Mouse (Mus musculus) splenic B cell, adult 2 months (primary cell): Measurements from ENCODE around the gene Cacnb4.

Experiments used
- DNase-seq: peaks from one replicate; pipeline ENCODE4 v3.0.0-alpha.2; 2011; ENCODE audit warnings: low read depth, low spot score
- H3K27me3 ChIP-seq: 2 replicates; pipeline ENCODE4 v1.6.1; 2012; ENCODE audit warnings: mild to moderate bottlenecking, low read length, moderate library complexity, mixed read lengths; ENCODE audit not compliant: control insufficient read depth, poor library complexity, insufficient read depth, severe bottlenecking
- H3K36me3 ChIP-seq: 2 replicates; pipeline ENCODE4 v1.6.1; 2012; ENCODE audit warnings: mild to moderate bottlenecking, low read length, moderate library complexity, mixed read lengths; ENCODE audit not compliant: control insufficient read depth, poor library complexity, insufficient read depth, severe bottlenecking

Cacnb4 gene

DNA sequence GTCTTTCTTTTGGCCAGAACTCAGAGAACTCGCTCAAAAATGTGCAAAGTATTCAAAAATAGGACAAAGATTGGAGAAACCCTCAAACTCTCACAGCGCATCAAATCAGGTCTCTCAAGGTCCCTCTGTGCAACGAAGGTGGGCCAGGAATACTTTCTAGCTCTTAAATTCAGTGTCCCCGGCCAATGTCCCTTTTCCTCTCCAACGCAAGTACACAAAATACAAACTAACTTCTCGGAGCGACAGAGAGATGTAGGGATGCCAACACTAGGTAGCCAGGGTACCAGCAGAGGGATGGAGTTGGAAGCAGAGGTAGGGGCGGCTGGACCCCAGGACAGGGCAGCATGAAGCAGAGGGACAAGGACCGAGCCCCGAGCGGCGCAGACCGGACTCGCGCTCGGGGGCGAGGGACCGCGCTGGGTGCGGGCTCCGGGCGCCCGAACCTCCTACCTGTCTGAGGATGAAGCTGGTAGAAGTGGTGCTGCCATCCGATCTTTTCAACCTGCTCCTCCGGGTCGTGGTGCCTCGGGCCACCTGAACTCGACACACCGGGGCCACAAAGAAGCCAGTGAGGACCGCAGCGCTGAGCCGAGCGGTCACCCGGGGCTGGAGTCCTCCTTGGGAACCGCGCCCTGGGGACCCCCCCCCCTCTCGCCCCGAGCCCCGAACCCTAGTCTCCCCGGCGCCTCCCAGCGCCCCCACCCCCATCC, 1.2 kb downstream of the Cacnb4 start:
- Histone ChIP-seq H3K36me3 (no peaks in the 10 kb centered on the region), H3K27me3 (peaks cover 3% of the 10 kb centered on the region; the same call in 1 of the 2 replicates)
- DNase-seq: peak; percentile 18

GRCm38 (mm10) chr2:52674886-52675277, 1.7 kb downstream of the Cacnb4 start:
- peaks cover 3% of the 10 kb centered on the region; the same call in 1 of the 2 replicates for H3K27me3 ChIP-seq
- DNase-seq: peak; percentile 18
- no peaks in the 10 kb centered on the region for H3K36me3 ChIP-seq

GRCm38 (mm10) chr2:52673172-52673571, 3.5 kb downstream of the Cacnb4 start:
- no peaks in the 10 kb centered on the region for H3K36me3 ChIP-seq
- H3K27me3 ChIP-seq: peaks cover 3% of the 10 kb centered on the region; the same call in 1 of the 2 replicates
- peak; percentile 50 for DNase-seq

DNA sequence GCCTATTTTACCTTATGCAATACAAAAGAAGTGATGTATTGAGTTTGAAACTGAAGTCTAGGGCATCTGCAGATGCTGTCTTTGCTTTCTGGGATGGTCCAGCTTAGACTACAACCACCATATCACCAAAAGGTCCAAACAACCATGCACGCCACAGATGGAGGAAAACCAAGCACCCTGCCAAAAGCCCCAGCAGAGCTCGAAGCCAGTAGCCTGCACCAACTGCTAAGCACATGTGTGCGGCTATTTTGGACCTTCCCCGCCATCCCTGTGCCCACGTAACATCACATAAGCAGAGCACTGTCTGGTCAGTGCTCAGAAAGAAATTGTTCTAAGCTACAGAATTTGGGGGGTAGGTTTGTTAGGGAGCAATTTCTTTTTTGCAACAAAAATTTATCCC, 5.9 kb downstream of the Cacnb4 start:
- H3K36me3 ChIP-seq: no peaks in the 10 kb centered on the region
- no peak for DNase-seq
- H3K27me3 ChIP-seq: peaks cover 1% of the 10 kb centered on the region; the same call in 1 of the 2 replicates

DNA sequence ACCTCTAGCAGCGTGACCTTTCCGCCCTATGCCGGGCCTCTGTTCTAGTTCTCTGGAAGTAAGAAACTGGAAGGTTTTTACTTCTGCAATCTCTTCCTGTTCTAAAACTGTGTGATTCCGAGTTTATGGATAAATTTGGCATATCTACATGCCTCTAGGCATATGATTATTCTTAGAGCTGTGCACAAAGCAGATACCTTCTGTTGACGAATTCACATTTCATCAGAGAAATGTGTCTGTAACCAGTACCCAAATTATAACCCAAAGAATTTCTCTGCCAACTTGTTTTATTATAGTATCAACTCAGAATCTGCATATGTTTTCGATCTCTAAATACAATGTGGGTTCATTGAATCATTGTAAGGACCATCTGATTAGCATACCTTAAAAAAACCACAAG, 8.2 kb downstream of the Cacnb4 start:
- Histone ChIP-seq H3K27me3 (no peaks in the 10 kb centered on the region), H3K36me3 (no peaks in the 10 kb centered on the region)
- DNase-seq: no peak

GRCm38 (mm10) chr2:52656722-52657121, 19.9 kb downstream of the Cacnb4 start:
- H3K27me3 ChIP-seq: no peaks in the 10 kb centered on the region
- DNase-seq: no peak
- no peaks in the 10 kb centered on the region for H3K36me3 ChIP-seq

DNA sequence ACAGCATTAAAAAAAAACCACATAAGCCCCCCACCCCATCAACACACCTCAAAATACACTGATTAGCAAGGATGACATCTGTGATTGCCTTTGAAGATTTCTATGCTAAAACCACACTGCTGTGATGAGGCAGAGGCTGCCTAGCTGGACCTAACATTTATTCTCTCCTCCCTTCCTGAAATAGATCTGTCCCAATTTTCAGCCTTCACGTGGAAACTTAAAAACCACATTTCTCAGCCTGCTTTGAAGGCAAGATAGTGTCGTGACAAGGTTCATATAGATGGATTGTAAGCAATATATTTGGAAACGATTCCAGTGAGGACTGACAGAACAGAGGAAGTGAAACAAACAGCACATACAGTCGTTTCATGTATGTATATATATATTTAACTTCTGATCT, 22.1 kb downstream of the Cacnb4 start:
- Histone ChIP-seq H3K36me3 (no peaks in the 10 kb centered on the region), H3K27me3 (no peaks in the 10 kb centered on the region)
- no peak for DNase-seq

- Histone ChIP-seq H3K27me3 (no peaks in the 10 kb centered on the region), H3K36me3 (no peaks in the 10 kb centered on the region)
- DNase-seq: no peak
Measured at GRCm38 (mm10) chr2:52651547-52651946, 25.1 kb downstream of the Cacnb4 start.

DNA sequence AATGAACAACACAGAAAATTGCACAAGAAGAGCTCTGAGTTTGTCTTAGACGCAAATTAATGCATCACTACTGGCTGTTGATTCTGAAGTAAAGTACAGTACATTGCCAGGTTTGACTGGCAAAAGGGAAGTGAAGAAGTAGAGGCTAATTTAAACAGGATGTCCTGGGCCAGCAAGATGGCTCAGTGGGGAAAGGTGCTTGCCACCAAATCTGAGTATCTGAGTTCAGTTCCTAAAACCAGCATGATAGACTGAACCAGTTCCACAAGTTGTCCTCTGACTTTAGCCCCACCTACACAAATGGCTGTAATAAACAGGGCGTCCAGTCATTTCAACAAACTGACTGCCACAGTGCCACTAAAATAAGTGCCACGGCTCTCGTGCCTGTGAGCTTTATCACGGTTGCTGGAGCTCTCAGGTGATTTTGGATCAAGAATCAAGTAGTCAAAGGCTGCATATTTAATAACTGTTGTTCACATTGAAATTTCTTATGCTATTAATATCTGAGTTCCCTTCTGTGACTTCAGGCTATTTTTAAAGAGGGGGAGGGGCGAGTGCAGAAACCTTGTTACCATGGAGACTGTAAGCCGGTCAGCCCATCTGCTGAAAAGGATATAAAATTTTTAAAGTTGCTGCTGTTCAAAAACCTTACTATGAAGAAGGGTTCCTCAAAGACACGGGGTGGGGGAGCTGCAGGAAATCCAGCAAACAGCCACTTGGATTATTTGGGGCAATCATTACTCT, 29.2 kb downstream of the Cacnb4 start:
- no peaks in the 10 kb centered on the region for H3K27me3 ChIP-seq
- peak; percentile 2 for DNase-seq
- H3K36me3 ChIP-seq: no peaks in the 10 kb centered on the region

- DNase-seq: no peak
- no peaks in the 10 kb centered on the region for H3K27me3 ChIP-seq
- no peaks in the 10 kb centered on the region for H3K36me3 ChIP-seq
Measured at GRCm38 (mm10) chr2:52643657-52644056, 33.0 kb downstream of the Cacnb4 start.

DNA sequence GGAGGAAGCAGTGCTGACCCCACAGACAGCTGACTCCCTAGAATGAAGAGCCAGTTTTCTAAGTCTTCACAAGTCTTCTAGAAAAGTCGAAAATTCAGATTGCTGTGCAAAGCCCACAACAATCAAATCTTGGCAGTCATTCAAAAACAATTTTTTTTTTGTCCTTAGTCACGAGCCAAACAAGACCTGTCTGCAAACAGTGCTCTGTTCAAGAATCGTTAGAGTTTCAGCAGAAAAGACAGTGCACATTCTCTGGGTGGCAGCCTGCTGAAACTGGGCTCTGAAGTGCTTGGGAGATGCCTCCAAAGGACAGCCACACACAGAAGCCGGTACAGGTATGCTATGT, 37.1 kb downstream of the Cacnb4 start:
- Histone ChIP-seq H3K27me3 (no peaks in the 10 kb centered on the region), H3K36me3 (no peaks in the 10 kb centered on the region)
- DNase-seq: no peak

DNA sequence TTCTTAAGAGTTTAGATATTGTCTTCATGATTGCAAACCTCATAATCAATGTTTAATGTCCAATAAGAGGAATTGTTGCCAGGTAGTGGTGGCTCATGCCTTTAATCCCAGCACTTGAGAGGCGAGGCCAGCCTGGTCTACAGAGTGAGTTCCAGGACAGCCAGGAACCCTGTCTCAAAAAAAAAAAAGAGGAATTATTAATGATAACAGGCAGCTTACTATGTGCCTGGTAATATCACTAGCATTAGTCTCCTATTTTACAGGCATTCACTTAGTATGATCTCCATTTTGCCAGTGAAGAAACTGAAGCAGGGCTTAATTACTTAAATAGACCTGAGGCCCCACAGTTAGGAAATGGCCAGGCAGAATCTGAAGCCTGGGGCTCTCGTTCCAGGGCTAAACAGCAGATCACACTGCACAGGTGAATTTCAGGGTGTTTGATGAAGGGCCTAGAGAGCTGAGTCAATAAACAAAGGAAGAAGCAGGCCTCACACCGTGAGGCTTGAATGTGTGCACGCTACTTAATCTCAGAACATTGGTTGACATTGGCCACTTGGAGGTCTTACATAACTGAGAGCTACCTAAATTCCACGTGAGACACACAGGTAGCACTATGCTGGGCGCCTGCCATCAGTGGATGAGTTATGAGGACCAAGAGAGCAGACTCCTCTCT, 37.6 kb downstream of the Cacnb4 start:
- no peak for DNase-seq
- Histone ChIP-seq H3K27me3 (no peaks in the 10 kb centered on the region), H3K36me3 (no peaks in the 10 kb centered on the region)

DNA sequence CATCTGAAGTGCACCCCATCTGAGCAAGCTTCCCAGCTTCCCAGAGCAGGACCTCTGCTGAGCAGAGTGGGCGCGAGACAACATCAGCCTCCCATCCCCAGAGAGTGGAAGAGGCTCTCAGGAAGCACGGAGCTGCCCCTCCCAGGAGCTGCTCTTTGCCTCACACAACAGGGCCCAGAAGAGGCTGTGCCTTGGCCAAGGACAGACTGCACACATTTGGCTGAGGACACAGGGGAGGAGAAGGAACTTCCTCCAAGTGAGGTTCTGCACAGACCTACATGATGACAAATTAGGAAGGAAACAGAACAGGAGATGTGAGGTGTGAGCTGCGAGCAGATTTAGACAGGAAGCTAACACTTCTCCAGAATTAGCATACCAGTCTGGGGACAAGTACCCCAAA, 38.4 kb downstream of the Cacnb4 start:
- no peak for DNase-seq
- Histone ChIP-seq H3K27me3 (no peaks in the 10 kb centered on the region), H3K36me3 (no peaks in the 10 kb centered on the region)

GRCm38 (mm10) chr2:52636051-52636450, 40.6 kb downstream of the Cacnb4 start:
- no peaks in the 10 kb centered on the region for H3K27me3 ChIP-seq
- H3K36me3 ChIP-seq: no peaks in the 10 kb centered on the region
- DNase-seq: no peak

- Histone ChIP-seq H3K36me3 (no peaks in the 10 kb centered on the region), H3K27me3 (no peaks in the 10 kb centered on the region)
- DNase-seq: no peak
Measured at GRCm38 (mm10) chr2:52635358-52635757, 41.3 kb downstream of the Cacnb4 start.
